Mouse (Mus musculus) stomach, embryonic 16.5 days (tissue): ENCODE measurements around the gene Slc16a9. TPM values are rescaled to one million over a fixed set of nuclear protein-coding genes. Genes with fewer than 3 reads are reported as not detected.

Experiments
- ATAC-seq: fragments of 200-750 bp; cut with Nextera tagmentation; 2 replicates; pipeline ENCODE4 v1.8.0; 2017; ENCODE audit warnings: moderate number of reproducible peaks, moderate TSS enrichment; ENCODE audit not compliant: insufficient read depth, low FRiP score
- H3K27ac ChIP-seq: fragments of 300-500 bp; sonication (generic); 2 replicates; pipeline ENCODE4 v1.5.1; 2014; ENCODE audit warnings: low read length
- H3K27me3 ChIP-seq: fragments of 300-500 bp; sonication (generic); 2 replicates; pipeline ENCODE4 v1.6.1; 2014; ENCODE audit warnings: low read length, control low read depth, mixed read lengths; ENCODE audit not compliant: control insufficient read depth, insufficient read depth
- H3K36me3 ChIP-seq: fragments of 300-500 bp; sonication (generic); 2 replicates; pipeline ENCODE4 v1.6.1; 2014; ENCODE audit warnings: low read length; ENCODE audit not compliant: control insufficient read depth, insufficient read depth
- H3K4me1 ChIP-seq: fragments of 300-500 bp; sonication (generic); 2 replicates; pipeline ENCODE4 v1.6.1; 2014; ENCODE audit warnings: low read length, control low read depth, mixed read lengths; ENCODE audit not compliant: control insufficient read depth, insufficient read depth
- H3K4me2 ChIP-seq: fragments of 300-500 bp; sonication (generic); 2 replicates; pipeline ENCODE4 v1.6.1; 2014; ENCODE audit warnings: low read depth, low read length, mixed read lengths
- H3K4me3 ChIP-seq: fragments of 300-500 bp; sonication (generic); replicated peaks from 2 replicates; pipeline ENCODE4 v1.5.1; 2014; ENCODE audit warnings: mild to moderate bottlenecking, low read length
- H3K9ac ChIP-seq: fragments of 300-500 bp; sonication (generic); 2 replicates; pipeline ENCODE4 v1.6.1; 2014; ENCODE audit warnings: low read length
- H3K9me3 ChIP-seq: fragments of 300-500 bp; sonication (generic); replicated peaks from 2 replicates; pipeline ENCODE4 v1.6.1; 2016; ENCODE audit warnings: low read length, control low read depth; ENCODE audit not compliant: control insufficient read depth
- WGBS: fragments of 180-500 bp; shearing (Covaris S2); extraction: QIAGEN DNeasy Blood & Tissue Kit; methylation state at CpG from one replicate; pipeline ENCODE4 v1.1.7; 2014; 5-methylcytosine and 5-hydroxymethylcytosine counted together
- polyA plus RNA-seq: library from polyadenylated mRNA; unstranded; fragments of >200 nt; fragmentation: Nextera tagmentation; extraction: Ambion mirVana; gene quantifications from 2 replicates; pipeline ENCODE4 v1.2.1, GENCODE M21; 2015

The Slc16a9 gene
- polyA plus RNA-seq, 1 experiment from 2014 or later = 1.4 TPM

- Histone ChIP-seq H3K27ac (no peak overlapping the region), H3K9ac (no peak overlapping the region), H3K4me1 (no peaks in the 10 kb centered on the region), H3K4me3 (no peak overlapping the region), H3K9me3 (no peaks in the 10 kb centered on the region), H3K27me3 (no peaks in the 10 kb centered on the region), H3K36me3 (no peaks in the 10 kb centered on the region), H3K4me2 (no peak overlapping the region)
- ATAC-seq = no peak
- 77% methylated on average over 4 of the region's 4 CpGs for WGBS
Measured at GRCm38 (mm10) chr10:70260904-70261303, 16.0 kb downstream of the Slc16a9 start.

DNA sequence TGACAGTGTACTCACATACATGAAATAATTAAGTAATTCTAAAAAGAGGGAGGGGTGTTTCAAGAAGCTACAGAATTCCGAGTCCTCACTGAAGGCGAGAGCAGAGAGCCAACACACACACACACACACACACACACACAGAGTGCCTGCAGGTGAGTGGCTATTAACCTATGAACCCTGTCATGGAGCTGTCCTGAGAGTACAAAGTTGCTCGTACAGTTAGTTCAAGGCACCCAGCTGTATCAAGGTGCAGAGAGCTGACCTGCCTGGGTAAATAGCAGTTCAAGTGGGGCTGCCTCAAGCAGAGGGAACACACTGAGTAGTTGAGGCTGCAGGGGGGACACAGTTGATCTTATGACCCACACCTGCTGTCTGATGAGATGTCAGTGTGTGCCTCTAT is 17.2 kb downstream of the Slc16a9 start:
- Histone ChIP-seq H3K9me3 (no peaks in the 10 kb centered on the region), H3K4me2 (no peak overlapping the region), H3K27me3 (no peaks in the 10 kb centered on the region), H3K4me3 (no peak overlapping the region), H3K4me1 (no peaks in the 10 kb centered on the region), H3K36me3 (no peaks in the 10 kb centered on the region), H3K27ac (no peak overlapping the region), H3K9ac (no peak overlapping the region)
- ATAC-seq = no peak
- 60% methylated on average over 3 of the region's 3 CpGs for WGBS

DNA sequence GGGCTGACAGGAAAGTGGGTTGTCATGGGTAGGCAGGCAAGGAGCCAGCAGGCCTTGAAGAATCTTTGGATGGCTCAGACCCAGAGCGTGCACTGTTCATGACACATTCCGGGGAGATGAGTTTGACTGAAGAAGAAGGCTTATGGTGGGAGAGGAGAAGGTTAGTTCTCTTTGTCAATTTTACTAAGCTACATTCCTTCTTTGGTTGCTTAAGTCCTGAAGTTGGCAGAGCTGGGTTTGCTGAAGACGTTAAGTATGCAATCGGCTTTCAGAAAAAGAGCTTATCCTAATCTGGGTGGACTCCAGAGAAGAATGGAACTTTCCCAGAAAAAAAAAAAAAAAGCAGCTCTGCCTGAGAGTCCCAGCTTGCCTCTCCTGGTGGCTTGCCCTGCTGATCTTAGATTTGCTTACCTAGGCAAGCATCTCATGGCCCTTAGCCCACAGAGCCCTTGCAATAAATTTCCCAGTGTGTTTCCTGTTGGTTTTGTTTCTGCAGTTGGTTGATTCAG is 18.8 kb downstream of the Slc16a9 start:
- 57% methylated on average over 4 of the region's 4 CpGs for WGBS
- ATAC-seq = no peak; the same call in 1 of the 2 replicates
- H3K9me3 ChIP-seq = no peaks in the 10 kb centered on the region

DNA sequence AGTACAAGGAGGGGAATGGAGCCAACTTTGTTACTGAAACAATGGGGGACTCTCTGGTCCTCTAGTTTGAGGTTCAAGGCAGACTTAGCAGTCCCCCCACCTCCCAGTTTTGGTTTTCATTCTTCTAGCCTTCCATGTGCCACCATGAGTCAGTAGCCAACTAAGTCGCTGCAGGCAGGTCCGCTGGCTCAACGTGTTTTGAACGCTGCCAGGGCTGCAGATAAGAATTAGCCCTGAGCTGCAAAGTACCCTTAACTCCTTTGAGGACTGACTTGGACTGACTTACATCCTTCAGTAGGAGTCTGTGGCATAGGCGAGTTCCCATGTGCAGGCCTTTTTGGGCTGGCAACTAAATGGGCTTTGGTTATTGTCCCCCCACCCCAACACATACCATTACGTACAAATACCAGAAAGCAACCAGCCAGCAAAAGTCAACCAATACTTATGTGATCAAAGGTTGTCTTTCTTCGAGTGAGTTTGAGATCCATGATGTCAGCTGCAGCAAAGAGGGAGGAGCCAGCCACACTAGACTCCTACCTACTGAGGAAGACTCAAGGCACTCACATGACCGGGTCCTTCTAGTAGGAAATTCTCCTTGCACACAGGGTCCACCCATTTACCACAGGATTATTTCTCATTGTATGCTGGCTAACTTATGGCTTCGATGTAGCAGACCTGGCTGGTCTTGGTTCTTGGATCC is 19.6 kb downstream of the Slc16a9 start:
- H3K27ac ChIP-seq = peak overlapping the region; percentile 20; the same call in 1 of the 2 replicates
- 79% methylated on average over 9 of the region's 9 CpGs for WGBS
- no peaks in the 10 kb centered on the region for H3K4me1 ChIP-seq
- no peaks in the 10 kb centered on the region for H3K9me3 ChIP-seq
- no peaks in the 10 kb centered on the region for H3K36me3 ChIP-seq
- no peak for ATAC-seq
- no peak overlapping the region for H3K4me2 ChIP-seq
- no peaks in the 10 kb centered on the region for H3K27me3 ChIP-seq
- H3K4me3 ChIP-seq = no peak overlapping the region
- no peak overlapping the region for H3K9ac ChIP-seq

More for the DNA sequence above, 18.8 kb downstream of the Slc16a9 start:
- Histone ChIP-seq H3K27me3 (no peaks in the 10 kb centered on the region), H3K4me3 (no peak overlapping the region), H3K4me1 (no peaks in the 10 kb centered on the region), H3K27ac (peak overlapping the region; percentile 57), H3K36me3 (no peaks in the 10 kb centered on the region), H3K9ac (no peak overlapping the region), H3K4me2 (no peak overlapping the region)

GRCm38 (mm10) chr10:70266501-70266900 is 21.6 kb downstream of the Slc16a9 start:
- no peaks in the 10 kb centered on the region for H3K4me1 ChIP-seq
- no peak for ATAC-seq
- H3K27me3 ChIP-seq = no peaks in the 10 kb centered on the region
- WGBS = 81% methylated on average over 6 of the region's 6 CpGs
- no peak overlapping the region for H3K4me3 ChIP-seq
- no peak overlapping the region for H3K4me2 ChIP-seq
- H3K9me3 ChIP-seq = no peaks in the 10 kb centered on the region
- H3K9ac ChIP-seq = no peak overlapping the region
- no peak overlapping the region for H3K27ac ChIP-seq
- no peaks in the 10 kb centered on the region for H3K36me3 ChIP-seq

DNA sequence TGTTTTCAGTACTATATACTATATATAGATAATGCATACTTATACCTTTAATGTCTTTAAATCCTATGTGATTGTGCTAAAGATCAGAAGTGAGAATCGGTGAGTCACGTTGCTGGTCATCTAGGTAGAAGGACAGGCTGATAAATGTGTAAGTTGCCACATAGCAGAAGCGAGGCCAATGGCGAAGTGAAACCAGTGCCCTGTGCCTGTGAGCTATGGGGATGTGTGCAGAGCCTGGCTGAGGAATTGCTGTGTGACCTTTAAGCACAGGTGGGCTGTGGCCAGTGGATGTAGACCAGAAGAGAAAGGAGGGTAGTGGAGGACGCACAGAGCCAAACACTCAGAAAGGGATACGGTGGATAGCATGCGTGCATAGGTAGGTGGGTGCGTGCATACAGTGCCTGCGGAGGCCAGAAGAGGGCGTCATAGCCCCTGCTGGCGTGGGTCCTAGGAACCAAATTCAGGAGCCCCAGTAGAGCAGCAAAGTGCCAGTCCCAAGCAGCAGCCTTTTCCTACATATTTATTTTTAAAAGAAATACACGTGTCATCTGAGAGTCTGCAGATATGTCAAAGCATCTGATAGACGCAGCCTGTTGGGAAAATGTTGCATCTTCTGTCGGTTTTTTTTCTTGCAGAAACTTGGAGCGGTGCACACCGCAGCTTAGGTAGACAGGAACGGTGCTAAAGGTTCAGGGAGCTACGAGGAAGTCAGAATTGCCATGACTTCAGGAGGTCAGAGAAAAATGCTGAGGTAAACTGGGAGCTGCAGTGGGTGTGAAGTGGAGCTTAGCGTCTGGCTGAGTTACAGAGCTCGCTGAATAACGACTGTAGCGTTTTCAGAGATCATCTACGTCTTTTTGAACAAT is 23.9 kb downstream of the Slc16a9 start:
- no peak overlapping the region for H3K9ac ChIP-seq
- H3K9me3 ChIP-seq = no peaks in the 10 kb centered on the region
- no peaks in the 10 kb centered on the region for H3K4me1 ChIP-seq
- no peak for ATAC-seq
- 65% methylated on average over 23 of the region's 23 CpGs for WGBS
- H3K4me3 ChIP-seq = no peak overlapping the region
- H3K36me3 ChIP-seq = no peaks in the 10 kb centered on the region
- H3K27me3 ChIP-seq = no peaks in the 10 kb centered on the region
- H3K4me2 ChIP-seq = no peak overlapping the region
- H3K27ac ChIP-seq = no peak overlapping the region

DNA sequence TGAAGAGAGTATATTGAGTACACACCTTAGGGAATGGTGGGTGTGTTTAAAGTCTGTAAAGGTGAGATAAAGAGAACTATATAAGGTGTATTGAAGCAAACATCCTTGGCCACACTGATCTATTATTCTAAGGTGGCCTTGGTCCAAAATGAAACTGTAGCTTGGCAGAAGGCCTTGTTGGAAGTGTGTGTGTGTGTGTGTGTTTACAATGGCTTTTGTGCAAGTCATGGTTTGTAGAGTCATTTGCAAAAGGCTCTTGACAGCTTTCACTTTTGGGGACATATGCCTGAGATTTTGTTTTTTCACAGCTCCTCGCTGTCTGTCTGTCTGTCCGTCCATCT is 24.5 kb downstream of the Slc16a9 start:
- 87% methylated on average over 2 of the region's 2 CpGs for WGBS
- no peaks in the 10 kb centered on the region for H3K27me3 ChIP-seq
- ATAC-seq = no peak
- no peak overlapping the region for H3K9ac ChIP-seq
- H3K4me2 ChIP-seq = no peak overlapping the region
- no peak overlapping the region for H3K4me3 ChIP-seq
- H3K27ac ChIP-seq = no peak overlapping the region
- no peaks in the 10 kb centered on the region for H3K9me3 ChIP-seq
- H3K36me3 ChIP-seq = no peaks in the 10 kb centered on the region
- H3K4me1 ChIP-seq = no peaks in the 10 kb centered on the region

- H3K4me3 ChIP-seq = no peak overlapping the region
- H3K27me3 ChIP-seq = no peaks in the 10 kb centered on the region
- no peaks in the 10 kb centered on the region for H3K4me1 ChIP-seq
- H3K4me2 ChIP-seq = no peak overlapping the region
- no peak overlapping the region for H3K9ac ChIP-seq
- H3K27ac ChIP-seq = no peak overlapping the region
- H3K36me3 ChIP-seq = no peaks in the 10 kb centered on the region
- no peak for ATAC-seq
- no peaks in the 10 kb centered on the region for H3K9me3 ChIP-seq
- 54% methylated on average over 1 of the region's 1 CpGs for WGBS
Measured at GRCm38 (mm10) chr10:70276678-70277077, 31.8 kb downstream of the Slc16a9 start.

DNA sequence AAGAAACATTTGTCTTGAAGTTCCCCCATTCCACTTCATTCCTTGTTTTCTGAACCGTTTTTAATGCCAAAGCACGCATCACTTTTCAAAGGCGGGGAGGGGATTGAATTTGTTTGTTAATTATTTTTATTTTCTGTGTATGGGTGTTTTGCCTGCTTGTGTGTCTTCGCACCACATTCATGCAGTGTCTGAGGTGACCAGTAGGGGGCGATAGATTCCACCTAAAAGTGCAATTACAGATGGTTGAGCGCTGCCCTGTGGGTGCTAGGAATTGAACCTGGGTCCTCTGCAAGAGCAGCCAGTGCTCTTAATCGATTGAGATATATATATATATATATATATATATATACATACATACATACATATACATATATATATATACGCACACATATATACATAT is 34.4 kb downstream of the Slc16a9 start:
- Histone ChIP-seq H3K27ac (no peak overlapping the region), H3K9ac (no peak overlapping the region), H3K4me1 (no peaks in the 10 kb centered on the region), H3K27me3 (no peaks in the 10 kb centered on the region), H3K9me3 (no peaks in the 10 kb centered on the region), H3K4me2 (no peak overlapping the region), H3K4me3 (no peak overlapping the region), H3K36me3 (no peaks in the 10 kb centered on the region)
- ATAC-seq = no peak
- WGBS = 72% methylated on average over 8 of the region's 8 CpGs
